9 mouse cellular contexts compared by ENCODE assay signal in genomic region chr13:73907683-73908412, GRCm38 (mm10). TPM values are rescaled to one million over a fixed set of nuclear protein-coding genes. Genes with fewer than 3 reads are reported as not detected.
DNase-seq lines count a peak whose midpoint lies in the region; ATAC-seq and TF ChIP-seq lines count a peak whose summit lies in the region.
"Had no signal": no experiment of that assay in that cellular context is flagged by ENCODE, and none has a peak within 500 bp of the region (broad histone marks: within the 10 kb centered on the region; RNA-seq: fewer than 3 reads in every experiment).

No protein-coding gene starts in this region.

- H3K36me3 ChIP-seq in kidney, postnatal 0 days (ENCODE audit: insufficient read depth, low read length): no peaks in the 10 kb centered on the region
- H3K36me3 ChIP-seq in thymus, adult 2 months (ENCODE audit: control insufficient read depth, insufficient read depth, low read length): peaks cover 4% of the 10 kb centered on the region; the same call in 1 of the 2 replicates

- intact Hi-C loops in gastrocnemius, adult 2 months (cut with DNase I): loop anchor here (2.0 kb wide), 1 partner anchor 189 kb away; no protein-coding TSS in a partner anchor

- H3K27ac ChIP-seq in gastrocnemius, adult 2 months: no peak overlapping the region
- no peak overlapping the region for H3K27ac ChIP-seq in bone marrow macrophage, adult 2 months (ENCODE audit: insufficient read depth, low read depth, low read length)
- H3K27ac ChIP-seq in kidney, postnatal 0 days: no peak overlapping the region
- H3K27ac ChIP-seq in thymus, adult 2 months (ENCODE audit: control insufficient read depth, insufficient read depth, low read length): no peak overlapping the region

- no peaks in the 10 kb centered on the region for H3K27me3 ChIP-seq in kidney, postnatal 0 days (ENCODE audit: insufficient read depth, low read length)
- H3K27me3 ChIP-seq in thymus, adult 2 months (ENCODE audit: control insufficient read depth, insufficient read depth, low read length): no peaks in the 10 kb centered on the region

- DNase-seq in gastrocnemius, adult 2 months: no peak
- no peak for DNase-seq in gastrocnemius, postnatal 25 days
- peak; percentile 47 for DNase-seq in CD4-positive helper T cell, adult 2 months (ENCODE audit: low read depth, low spot score)
- DNase-seq in kidney, postnatal 0 days (ENCODE audit: low spot score): peak; percentile 88
- DNase-seq in thymus, adult 2 months: peak; percentile 58

- peak; percentile 74 for TF ChIP-seq CTCF in gastrocnemius, adult 2 months (IDR thresholded peaks at IDR 0.05)
- 0 out of 2 replicates have a peak, but pooled peaks have one; percentile 13 for TF ChIP-seq CTCF in bone marrow macrophage, adult 2 months (IDR thresholded peaks at IDR 0.05; ENCODE audit: low read depth, low read length)
- TF ChIP-seq CTCF in kidney, postnatal 0 days (IDR thresholded peaks at IDR 0.05; ENCODE audit: low read depth): peak; percentile 89
- no peak for TF ChIP-seq CTCF in thymus, adult 2 months (IDR thresholded peaks at IDR 0.05; ENCODE audit: borderline replicate concordance, control insufficient read depth, extremely low read depth, insufficient read depth, low read length, poor library complexity)

- no peaks in the 10 kb centered on the region for H3K4me1 ChIP-seq in bone marrow macrophage, adult 2 months (ENCODE audit: control insufficient read depth, insufficient read depth, low read length)
- H3K4me1 ChIP-seq in kidney, postnatal 0 days (replicated peaks; ENCODE audit: insufficient read depth, low read length): no peaks in the 10 kb centered on the region
- H3K4me1 ChIP-seq in thymus, adult 2 months (replicated peaks; ENCODE audit: control insufficient read depth, insufficient read depth, low read length): no peaks in the 10 kb centered on the region

- no peak overlapping the region for H3K4me3 ChIP-seq in gastrocnemius, adult 2 months
- H3K4me3 ChIP-seq in bone marrow macrophage, adult 2 months (ENCODE audit: insufficient read depth, low read length): no peak overlapping the region
- H3K4me3 ChIP-seq in kidney, postnatal 0 days (replicated peaks; ENCODE audit: low read depth, low read length): no peak overlapping the region
- no peak overlapping the region for H3K4me3 ChIP-seq in thymus, adult 2 months (ENCODE audit: control insufficient read depth, insufficient read depth, low read length)

- H3K4me2 ChIP-seq in kidney, postnatal 0 days (ENCODE audit: low read length): no peak overlapping the region

- H3K9ac ChIP-seq in kidney, postnatal 0 days (ENCODE audit: low read depth, low read length): no peak overlapping the region

- H3K9me3 ChIP-seq in kidney, postnatal 0 days (replicated peaks; ENCODE audit: low read length): no peaks in the 10 kb centered on the region

- WGBS in kidney, postnatal 0 days: 69% methylated on average over 2 of the region's 2 CpGs
- WGBS in thymus, adult 2 months: 61% methylated on average over 2 of the region's 2 CpGs

- ATAC-seq in granulocyte monocyte progenitor cell, adult 5-6 weeks (replicated peaks; ENCODE audit: poor library complexity, severe bottlenecking): peak; percentile 97
- ATAC-seq in kidney, postnatal 0 days (replicated peaks; ENCODE audit: low FRiP score, low read depth): peak; percentile 78
- ATAC-seq in megakaryocyte-erythroid progenitor cell, adult 5-6 weeks (replicated peaks; ENCODE audit: low FRiP score, low TSS enrichment, poor library complexity, severe bottlenecking): peak; percentile 67

- TF ChIP-seq POLR2A in bone marrow macrophage, adult 2 months (IDR thresholded peaks at IDR 0.05; ENCODE audit: borderline replicate concordance, low read depth, low read length): no peak
- TF ChIP-seq POLR2A in thymus, adult 2 months (IDR thresholded peaks at IDR 0.05; ENCODE audit: control insufficient read depth, extremely low read depth, insufficient read depth, low read length, poor library complexity): no peak

RNA-seq across cellular contexts. Expression of gene Trip13, which starts 29.7 kb away (rescaled TPM):
- under 1 TPM in 1 of 2 experiments, not detected in 1; 0.25 TPM for total RNA-seq in gastrocnemius, adult 2 months (2021)
- under 1 TPM in 1 of 2 experiments, not detected in 1; 0.15 TPM for total RNA-seq in gastrocnemius, postnatal 25 days (2021)
- polyA plus RNA-seq in bone marrow macrophage, adult 2 months (2012; ENCODE audit: insufficient read depth, insufficient read length, missing spikeins): 14.5 and 20.3 TPM in 2 replicates
- 33.9 and 34.2 TPM in 2 replicates for total RNA-seq in granulocyte monocyte progenitor cell, adult 5-6 weeks (2014; fragmentation: Nextera tagmentation)
- total RNA-seq in granulocyte monocyte progenitor cell, adult 5-6 weeks (2017): 36.6 and 57.9 TPM in 2 replicates
- polyA plus RNA-seq in kidney, postnatal 0 days (2015; fragmentation: Nextera tagmentation; extraction: Ambion mirVana): 19.1 and 21.9 TPM in 2 replicates
- 37.5 and 52.5 TPM in 2 replicates for total RNA-seq in megakaryocyte-erythroid progenitor cell, adult 5-6 weeks (2014; fragmentation: Nextera tagmentation)
- 46.2 and 52.3 TPM in 2 replicates for total RNA-seq in megakaryocyte-erythroid progenitor cell, adult 5-6 weeks (2017)
- 3.7 and 4.9 TPM in 2 replicates for polyA plus RNA-seq in thymus, adult 2 months (2012; rRNA removed)

RNA-seq across cellular contexts. Expression of gene Brd9, which starts 29.8 kb away (rescaled TPM):
- total RNA-seq in gastrocnemius, adult 2 months (2021): 10 to 100 TPM in 1 of 2 experiments, 1 to 10 TPM in 1; 7.8 to 12.9 TPM
- 10 to 100 TPM in 1 of 2 experiments, 1 to 10 TPM in 1; 9.6 to 10.7 TPM for total RNA-seq in gastrocnemius, postnatal 25 days (2021)
- polyA plus RNA-seq in bone marrow macrophage, adult 2 months (2012; ENCODE audit: insufficient read depth, insufficient read length, missing spikeins): 40.7 and 48.0 TPM in 2 replicates
- 33.5 and 37.1 TPM in 2 replicates for total RNA-seq in granulocyte monocyte progenitor cell, adult 5-6 weeks (2014; fragmentation: Nextera tagmentation)
- total RNA-seq in granulocyte monocyte progenitor cell, adult 5-6 weeks (2017): 94.5 and 119 TPM in 2 replicates
- 35.5 and 39.0 TPM in 2 replicates for polyA plus RNA-seq in kidney, postnatal 0 days (2015; fragmentation: Nextera tagmentation; extraction: Ambion mirVana)
- 27.7 and 39.5 TPM in 2 replicates for total RNA-seq in megakaryocyte-erythroid progenitor cell, adult 5-6 weeks (2014; fragmentation: Nextera tagmentation)
- 63.8 and 65.3 TPM in 2 replicates for total RNA-seq in megakaryocyte-erythroid progenitor cell, adult 5-6 weeks (2017)
- 51.8 and 60.6 TPM in 2 replicates for polyA plus RNA-seq in thymus, adult 2 months (2012; rRNA removed)

RNA-seq across cellular contexts. Expression of gene Zdhhc11, which starts 55.8 kb away (rescaled TPM):
- total RNA-seq in gastrocnemius, adult 2 months (2021): not detected
- total RNA-seq in gastrocnemius, postnatal 25 days (2021): not detected
- not detected in 2 replicates for polyA plus RNA-seq in bone marrow macrophage, adult 2 months (2012; ENCODE audit: insufficient read depth, insufficient read length, missing spikeins)
- total RNA-seq in granulocyte monocyte progenitor cell, adult 5-6 weeks (2014; fragmentation: Nextera tagmentation): not detected in 2 replicates
- not detected in 2 replicates for total RNA-seq in granulocyte monocyte progenitor cell, adult 5-6 weeks (2017)
- not detected in 2 replicates for polyA plus RNA-seq in kidney, postnatal 0 days (2015; fragmentation: Nextera tagmentation; extraction: Ambion mirVana)
- total RNA-seq in megakaryocyte-erythroid progenitor cell, adult 5-6 weeks (2014; fragmentation: Nextera tagmentation): not detected in 2 replicates
- not detected in 2 replicates for total RNA-seq in megakaryocyte-erythroid progenitor cell, adult 5-6 weeks (2017)
- 0.08 TPM in 1 of 2 replicates, not detected in the other for polyA plus RNA-seq in thymus, adult 2 months (2012; rRNA removed)
- total RNA-seq: layer of hippocampus, postnatal 36 days had no signal

Comparison
In these comparisons a context has a peak if more than half of its experiments do, and no peak if none do; other contexts are left out.
1. DNase-seq: peak in CD4-positive helper T cell, adult 2 months (single experiment), kidney, postnatal 0 days (single experiment) and thymus, adult 2 months (single experiment); none in gastrocnemius, adult 2 months (single experiment) and gastrocnemius, postnatal 25 days (single experiment).
2. RNA of gene Trip13, which starts 29.7 kb away (total RNA-seq): 37.5 to 52.5 TPM in megakaryocyte-erythroid progenitor cell, adult 5-6 weeks and 33.9 to 57.9 TPM in granulocyte monocyte progenitor cell, adult 5-6 weeks; 0.25 TPM in gastrocnemius, adult 2 months and 0.15 TPM in gastrocnemius, postnatal 25 days; every median in the first group is over 10 times any median in the second.
3. Peak in every context shown above with its lines, with median percentiles within 50 percentile points of each other: ATAC-seq.